Mouse (Mus musculus) ovary, postnatal 36 days (tissue): Measurements from ENCODE around the gene C1galt1.

ENCODE experiments used
- DNase-seq: peaks from one replicate; pipeline ENCODE4 v3.0.0; 2022; ENCODE audit warnings: low spot score, mixed read lengths

Gene C1galt1

GRCm38 (mm10) chr6:7844802-7845679, at the start of gene C1galt1:
Gene C1galt1, plus strand, starts transcription at chr6:7844842.
- no peak for DNase-seq

DNA sequence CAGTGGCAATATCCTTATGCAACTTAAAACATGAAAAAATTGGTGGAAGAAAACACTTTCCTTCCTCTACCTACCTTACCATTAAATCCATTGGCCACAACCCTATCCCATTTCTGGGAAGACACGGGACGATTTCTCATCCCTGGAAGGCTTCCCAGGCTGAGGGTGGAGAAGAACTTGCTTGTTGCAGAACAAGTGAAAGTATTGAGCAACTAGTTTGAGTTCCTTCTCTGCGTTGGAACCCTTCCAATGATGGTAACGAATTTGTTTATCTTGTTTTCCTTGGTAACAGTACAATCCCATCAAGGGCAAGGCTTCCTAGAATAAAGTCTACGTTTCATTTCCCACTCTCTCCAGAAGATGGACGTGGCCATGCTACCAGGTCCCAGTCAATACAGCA, 44.7 kb upstream of the C1galt1 start:
- peak; percentile 26 for DNase-seq

GRCm38 (mm10) chr6:7803765-7804542, 40.7 kb upstream of the C1galt1 start:
- DNase-seq, result no peak

- no peak for DNase-seq
These were observed 30.5 kb upstream of the C1galt1 start for GRCm38 (mm10) chr6:7814146-7814545.

GRCm38 (mm10) chr6:7816233-7816632, 28.4 kb upstream of the C1galt1 start:
- DNase-seq, result no peak

DNA sequence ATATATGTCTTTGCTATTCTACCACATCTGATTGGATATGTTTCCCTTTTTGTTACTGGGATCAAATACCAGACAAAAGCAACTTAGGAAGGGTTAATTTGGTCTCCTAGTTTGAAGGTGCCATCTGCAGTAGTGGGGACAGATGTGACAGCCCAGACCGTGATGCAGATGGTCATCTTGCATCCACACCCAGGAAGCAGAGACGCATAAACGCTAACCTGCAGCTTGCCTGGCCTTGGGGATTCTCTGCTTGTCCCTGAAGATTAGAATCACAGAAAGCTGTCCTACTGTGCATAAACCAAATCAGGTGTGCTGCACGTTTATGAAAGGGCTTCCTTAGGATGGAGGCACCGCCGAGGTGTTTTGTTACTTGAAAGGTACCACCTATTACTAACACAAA, 22.0 kb upstream of the C1galt1 start:
- DNase-seq, result no peak

- DNase-seq, result no peak
These were observed 13.8 kb upstream of the C1galt1 start for GRCm38 (mm10) chr6:7830793-7831192.

DNA sequence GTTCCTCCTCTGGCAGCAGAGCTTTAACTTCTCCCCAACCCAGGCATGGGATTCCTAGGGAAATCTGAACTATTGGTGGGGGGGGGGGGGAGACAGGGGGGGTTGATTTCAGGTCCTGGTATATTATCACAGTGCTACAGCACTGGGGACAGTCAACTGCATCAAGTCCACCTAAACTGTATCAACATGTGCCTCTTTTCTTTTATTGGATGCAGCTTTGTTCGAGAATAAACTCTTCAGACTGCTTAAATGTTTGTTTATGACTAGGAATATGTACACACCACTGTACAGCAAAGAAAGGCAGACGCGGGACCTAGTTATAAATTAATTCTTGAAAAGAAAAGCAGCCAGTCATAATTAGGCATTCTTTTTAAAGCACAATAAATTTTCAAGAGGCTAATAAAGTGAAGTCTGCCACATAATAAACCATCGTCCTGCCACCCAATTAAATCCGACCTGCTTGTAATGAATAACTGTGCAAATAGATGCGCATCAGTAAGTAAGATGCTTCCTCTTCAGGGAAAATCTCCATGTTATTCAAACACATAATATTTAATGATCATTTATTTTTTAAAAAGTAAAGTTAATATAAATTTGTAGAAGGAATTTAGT, 12.0 kb upstream of the C1galt1 start:
- DNase-seq, result no peak

GRCm38 (mm10) chr6:7843726-7844411, 773 bp upstream of the C1galt1 start:
- DNase-seq, result no peak

DNA sequence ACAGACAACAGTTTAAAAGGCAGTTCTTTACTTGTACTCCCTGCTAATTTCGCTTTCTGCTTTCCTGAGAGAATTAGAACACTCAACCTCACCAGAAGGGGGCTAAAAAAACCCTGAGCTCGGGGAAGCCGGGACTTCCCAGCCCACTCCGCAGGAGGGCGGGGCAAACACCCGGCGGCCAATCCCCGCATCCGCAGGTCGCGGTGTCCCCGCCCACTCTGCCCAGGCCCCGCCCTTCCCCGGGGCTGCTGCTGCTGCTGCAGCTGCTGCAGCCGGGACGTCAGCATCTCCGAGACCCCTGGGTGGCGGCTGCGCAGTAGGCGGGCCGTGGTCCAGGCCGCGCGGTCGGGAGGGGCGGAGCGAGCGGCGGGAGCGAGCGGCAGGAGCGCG, 235 bp upstream of the C1galt1 start:
- DNase-seq, result peak; percentile 99

DNA sequence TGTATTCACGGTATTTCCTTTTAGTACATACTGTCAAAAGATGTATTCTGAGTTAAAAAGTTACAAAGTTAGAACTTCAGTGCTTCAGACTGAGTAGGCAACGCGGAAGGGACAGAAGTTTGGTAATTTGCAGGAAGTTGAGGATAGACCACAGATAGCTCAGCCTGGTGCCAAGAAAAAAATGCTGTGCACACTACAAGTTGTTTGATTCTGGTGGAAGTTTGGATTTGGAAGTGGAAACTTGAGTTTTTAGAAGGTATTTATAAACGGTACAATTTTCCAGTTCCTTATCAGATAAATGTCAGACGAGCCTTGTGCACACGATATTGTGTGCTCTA, 1.0 kb downstream of the C1galt1 start:
- no peak for DNase-seq

DNA sequence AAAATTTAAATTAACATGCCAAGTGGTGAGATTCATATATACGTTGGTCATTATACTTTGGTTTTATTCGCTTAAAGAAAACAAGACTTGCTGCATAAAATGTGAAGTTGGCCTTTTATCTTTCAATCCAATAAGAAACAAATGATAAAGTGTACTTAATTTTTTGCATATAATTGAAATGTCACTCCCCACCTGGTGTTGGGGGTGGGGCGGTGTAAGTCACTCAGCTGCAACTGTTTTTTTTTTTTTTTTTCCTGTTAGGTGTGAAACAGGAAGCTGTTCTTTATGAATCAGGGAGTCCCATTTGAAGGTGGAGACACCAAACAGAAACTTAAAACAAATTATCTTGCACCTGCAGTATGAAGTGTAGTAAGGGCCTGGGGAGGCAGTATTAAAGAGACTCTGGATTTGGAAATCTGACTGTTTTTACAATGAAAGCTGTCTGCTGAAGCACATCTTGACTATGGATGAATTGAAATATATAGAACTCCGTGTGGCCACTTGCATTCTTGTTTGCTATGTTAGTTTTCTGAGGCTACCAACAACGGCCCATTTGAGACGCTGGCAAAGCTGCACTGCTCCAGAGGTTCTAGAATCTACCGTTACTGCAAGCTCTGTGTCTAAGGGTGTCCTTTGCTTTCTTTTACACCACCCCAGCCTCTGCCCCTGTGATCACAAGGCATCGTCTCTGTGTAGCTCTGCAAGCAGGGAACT, 2.2 kb downstream of the C1galt1 start:
- no peak for DNase-seq

DNA sequence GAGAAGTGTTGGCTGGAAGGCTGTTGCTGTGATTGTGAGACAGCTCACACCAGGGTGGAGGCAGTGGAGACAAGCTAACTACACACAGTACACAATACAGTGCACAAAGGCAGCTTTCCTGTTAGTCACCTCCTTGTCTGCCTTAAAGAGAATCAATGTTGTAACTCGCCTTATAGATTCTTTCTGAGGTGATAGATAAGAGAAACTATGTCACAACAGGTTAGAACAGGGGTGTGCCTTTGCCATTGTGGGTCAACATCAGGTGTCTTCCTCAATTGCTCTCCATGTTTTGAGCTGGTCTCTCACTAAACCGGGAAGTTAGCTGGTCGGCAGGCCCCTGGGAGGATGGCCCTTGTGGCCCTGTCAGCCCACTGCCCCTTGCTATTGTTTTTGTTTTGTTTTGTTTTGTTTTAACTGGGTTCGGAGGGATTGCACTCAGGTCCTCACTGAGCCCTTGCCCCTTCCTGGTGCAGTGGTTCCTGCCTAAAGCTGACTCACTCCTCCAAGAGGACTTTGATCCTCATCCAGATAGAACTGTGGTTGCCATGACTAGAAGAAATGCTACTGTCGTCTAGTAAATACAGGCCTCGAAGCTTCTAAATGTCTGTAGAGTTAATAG, 3.4 kb downstream of the C1galt1 start:
- no peak for DNase-seq

DNA sequence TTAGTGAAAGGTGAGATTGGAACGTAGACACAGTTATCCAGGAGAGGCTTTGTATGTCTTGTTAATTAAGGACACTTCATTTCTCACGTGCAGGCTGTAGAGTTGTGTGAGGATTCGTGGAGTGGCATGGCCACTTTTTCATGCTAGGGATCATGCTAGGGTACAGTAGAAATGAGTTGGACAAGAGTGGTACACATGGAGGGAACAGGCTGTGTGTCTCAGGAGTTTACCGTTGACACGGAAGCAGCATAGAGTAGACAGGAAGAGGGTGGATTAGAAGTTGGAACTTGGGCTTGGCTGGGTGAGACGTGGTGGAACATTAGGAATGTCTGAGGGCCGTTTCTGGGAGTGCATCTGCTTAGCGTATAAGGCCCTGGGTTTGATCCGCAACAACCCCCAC, 4.1 kb downstream of the C1galt1 start:
- DNase-seq, result no peak

- DNase-seq, result no peak
These were observed 6.4 kb downstream of the C1galt1 start for GRCm38 (mm10) chr6:7851036-7851435.

GRCm38 (mm10) chr6:7852919-7853318, 8.3 kb downstream of the C1galt1 start:
- DNase-seq, result no peak

DNA sequence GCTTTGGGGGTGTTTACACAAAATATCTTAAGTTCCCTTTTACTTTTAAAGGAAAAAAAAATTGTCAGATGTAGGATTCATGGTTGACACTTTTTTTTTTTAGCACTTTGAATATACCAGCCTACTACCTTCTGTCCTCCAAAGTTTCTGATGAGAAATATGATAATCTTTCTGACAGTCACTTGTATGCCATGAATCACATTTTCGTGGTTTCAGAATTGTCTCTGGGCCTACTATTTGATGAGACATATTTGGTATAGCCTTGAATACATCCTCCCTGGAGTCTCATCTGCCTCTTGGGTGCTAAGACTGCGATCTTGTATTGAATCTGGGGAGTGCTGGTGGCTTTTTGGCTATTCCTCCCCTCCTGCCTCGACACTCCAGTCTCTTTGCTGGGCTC, 8.8 kb downstream of the C1galt1 start:
- DNase-seq, result no peak

- no peak for DNase-seq
These were observed 12.1 kb downstream of the C1galt1 start for GRCm38 (mm10) chr6:7856682-7857290.

DNA sequence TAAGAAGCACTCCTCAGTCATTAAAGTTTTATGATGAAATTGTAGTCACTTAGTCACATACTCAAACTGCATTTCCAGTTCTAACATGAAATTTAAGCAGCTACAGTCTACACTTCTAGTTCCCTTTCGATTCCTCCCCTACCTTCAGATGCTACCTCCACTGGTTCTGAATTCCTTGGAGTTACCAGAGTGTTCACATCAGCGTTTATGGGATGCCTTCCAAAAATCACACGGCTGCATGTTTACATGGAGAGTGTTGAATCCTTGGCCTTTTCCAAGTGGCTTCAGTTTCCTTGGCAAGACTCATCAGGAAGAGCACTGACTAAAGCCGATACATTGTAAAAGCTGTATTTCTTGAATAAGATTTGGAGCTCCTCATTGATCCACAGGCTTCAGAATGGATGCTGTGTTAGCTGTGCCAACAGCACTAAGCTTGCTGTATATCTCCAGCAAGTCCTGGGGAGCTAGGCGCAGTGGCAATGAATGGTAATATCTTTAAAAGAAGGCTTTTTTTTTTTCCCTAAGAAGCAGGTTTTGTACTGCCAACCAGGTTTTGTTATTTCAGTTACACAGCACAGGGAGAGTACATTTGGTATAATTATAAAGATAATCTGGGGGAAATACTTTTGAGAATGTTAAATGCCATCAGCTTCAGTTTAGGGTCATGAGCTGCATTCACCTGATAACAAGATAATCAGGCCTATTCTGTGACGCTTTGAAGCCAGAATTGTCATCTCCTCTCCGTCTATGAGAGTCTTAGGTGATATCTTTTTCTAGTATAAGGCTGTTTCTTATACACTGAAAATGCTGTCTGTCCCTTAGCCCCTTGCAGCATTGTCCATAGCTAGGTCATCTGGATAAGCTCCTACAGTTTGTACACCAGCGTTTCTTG, 13.0 kb downstream of the C1galt1 start:
- no peak for DNase-seq

- DNase-seq, result no peak
These were observed 13.9 kb downstream of the C1galt1 start for GRCm38 (mm10) chr6:7858586-7858985.
